Mouse (Mus musculus) lung, embryonic 14.5 days (tissue): Measurements from ENCODE around the gene Frem3. TPM values are rescaled to one million over a fixed set of nuclear protein-coding genes. Genes with fewer than 3 reads are reported as not detected.
"Not testable (repeated sequence)": the region's sequence is repeated elsewhere in the genome, so short reads cannot be mapped to it uniquely, and the experiment has no call there.

Experiments used
- ATAC-seq: fragments of 200-750 bp; cut with Nextera tagmentation; 2 replicates; pipeline ENCODE4 v1.8.0; 2017; ENCODE audit warnings: mild to moderate bottlenecking, moderate TSS enrichment, moderate library complexity; ENCODE audit not compliant: insufficient read depth
- DNase-seq: peaks from one replicate; pipeline ENCODE4 v3.0.0-alpha.2; 2015
- H3K27ac ChIP-seq: fragments of 300-500 bp; sonication (generic); 2 replicates; pipeline ENCODE4 v1.5.1; 2014; ENCODE audit warnings: low read depth, mild to moderate bottlenecking, moderate library complexity
- H3K27me3 ChIP-seq: fragments of 300-500 bp; sonication (generic); 2 replicates; pipeline ENCODE4 v1.6.1; 2014; ENCODE audit warnings: low read length, control low read depth; ENCODE audit not compliant: insufficient read depth
- H3K36me3 ChIP-seq: fragments of 300-500 bp; sonication (generic); 2 replicates; pipeline ENCODE4 v1.6.1; 2014; ENCODE audit warnings: control low read depth; ENCODE audit not compliant: insufficient read depth
- H3K4me1 ChIP-seq: fragments of 300-500 bp; sonication (generic); 2 replicates; pipeline ENCODE4 v1.6.1; 2014; ENCODE audit warnings: antibody characterized with exemption, control low read depth; ENCODE audit not compliant: insufficient read depth
- H3K4me2 ChIP-seq: fragments of 300-500 bp; sonication (generic); 2 replicates; pipeline ENCODE4 v1.6.1; 2014; ENCODE audit warnings: mild to moderate bottlenecking
- H3K4me3 ChIP-seq: fragments of 300-500 bp; sonication (generic); 2 replicates; pipeline ENCODE4 v1.5.1; 2014; ENCODE audit warnings: low read depth, low read length
- H3K9ac ChIP-seq: fragments of 300-500 bp; sonication (generic); 2 replicates; pipeline ENCODE4 v1.6.1; 2014
- H3K9me3 ChIP-seq: fragments of 300-500 bp; sonication (generic); 2 replicates; pipeline ENCODE4 v1.6.1; 2016; ENCODE audit warnings: low read depth, low read length, control low read depth
- CTCF ChIP-seq: IDR thresholded peaks from 2 replicates; pipeline ENCODE4 v1.5.1; 2016; ENCODE audit warnings: antibody characterized with exemption, low read depth
- WGBS: fragments of 180-500 bp; shearing (Covaris S2); extraction: QIAGEN DNeasy Blood & Tissue Kit; methylation state at CpG from one replicate; pipeline ENCODE4 v1.1.7; 2014; 5-methylcytosine and 5-hydroxymethylcytosine counted together
- polyA plus RNA-seq: library from polyadenylated mRNA; unstranded; fragments of >200 nt; fragmentation: Nextera tagmentation; extraction: Ambion mirVana; gene quantifications from 2 replicates; pipeline ENCODE4 v1.2.1, GENCODE M21; 2014

Gene Frem3
- polyA plus RNA-seq, 1 experiment from 2014 or later, result 0.11 TPM

GRCm38 (mm10) chr8:80710670-80711400, 100.0 kb downstream of the Frem3 start:
- peak; percentile 39; the same call in 1 of the 2 replicates for TF ChIP-seq CTCF
- H3K9ac ChIP-seq, result no peak overlapping the region
- H3K27ac ChIP-seq, result no peak overlapping the region
- no peaks in the 10 kb centered on the region for H3K4me1 ChIP-seq
- no peaks in the 10 kb centered on the region for H3K27me3 ChIP-seq
- 73% methylated on average over 4 of the region's 4 CpGs for WGBS
- no peak overlapping the region for H3K4me2 ChIP-seq
- ATAC-seq (no peak), DNase-seq (peak; percentile 57)
- no peak overlapping the region for H3K4me3 ChIP-seq
- H3K36me3 ChIP-seq, result peaks cover 82% of the 10 kb centered on the region
- no peaks in the 10 kb centered on the region for H3K9me3 ChIP-seq

- ATAC-seq (no peak), DNase-seq (no peak)
- Histone ChIP-seq H3K4me1 (no peaks in the 10 kb centered on the region), H3K36me3 (peaks cover 73% of the 10 kb centered on the region), H3K4me2 (no peak overlapping the region), H3K9me3 (no peaks in the 10 kb centered on the region), H3K4me3 (no peak overlapping the region), H3K27me3 (no peaks in the 10 kb centered on the region), H3K9ac (no peak overlapping the region), H3K27ac (no peak overlapping the region)
- WGBS, result 94% methylated on average over 1 of the region's 1 CpGs
- no peak for TF ChIP-seq CTCF
Observed at GRCm38 (mm10) chr8:80714461-80714860, 103.6 kb downstream of the Frem3 start.

DNA sequence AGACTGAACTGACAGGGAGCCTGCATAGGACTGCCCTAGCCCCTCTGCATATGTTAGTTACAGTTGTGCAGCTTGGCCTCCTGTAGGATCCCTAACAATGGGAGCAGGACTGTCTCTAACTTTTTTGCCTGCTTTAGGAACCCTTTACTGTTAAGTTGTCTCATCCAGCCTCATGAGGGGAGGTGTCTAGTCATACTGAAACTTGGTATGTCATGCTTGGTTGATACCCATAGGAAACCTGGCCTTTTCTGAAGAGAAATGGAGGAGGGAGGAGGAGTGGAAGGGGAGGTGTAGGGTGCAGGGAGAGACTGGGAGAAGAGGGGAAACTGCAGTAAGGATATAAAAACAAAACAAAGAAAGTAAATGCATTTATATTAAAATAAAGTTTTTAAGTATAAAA, 121.4 kb downstream of the Frem3 start:
- Histone ChIP-seq H3K4me3 (no peak overlapping the region), H3K9me3 (no peaks in the 10 kb centered on the region)
- TF ChIP-seq CTCF, result no peak

GRCm38 (mm10) chr8:80738046-80738387, 127.1 kb downstream of the Frem3 start:
- Histone ChIP-seq H3K9me3 (no peaks in the 10 kb centered on the region), H3K36me3 (peaks cover 25% of the 10 kb centered on the region), H3K4me1 (no peaks in the 10 kb centered on the region), H3K27me3 (no peaks in the 10 kb centered on the region), H3K4me2 (peak overlapping the region; percentile 84), H3K27ac (peak overlapping the region; percentile 99), H3K4me3 (peak overlapping the region; percentile 90), H3K9ac (peak overlapping the region; percentile 94)
- peak; percentile 32 for DNase-seq
- WGBS, result under 1% methylated on average over 5 of the region's 5 CpGs
- no peak for ATAC-seq
- TF ChIP-seq CTCF, result no peak

More for the DNA sequence above, 121.4 kb downstream of the Frem3 start:
- Histone ChIP-seq H3K4me1 (no peaks in the 10 kb centered on the region), H3K9ac (no peak overlapping the region), H3K27me3 (no peaks in the 10 kb centered on the region), H3K4me2 (no peak overlapping the region), H3K27ac (no peak overlapping the region), H3K36me3 (peaks cover 71% of the 10 kb centered on the region)
- DNase-seq, result no peak
- ATAC-seq, result no peak

- Histone ChIP-seq H3K36me3 (peaks cover 20% of the 10 kb centered on the region), H3K4me3 (peak overlapping the region; percentile 90), H3K27me3 (no peaks in the 10 kb centered on the region), H3K4me1 (no peaks in the 10 kb centered on the region), H3K4me2 (peak overlapping the region; percentile 84), H3K9me3 (no peaks in the 10 kb centered on the region), H3K27ac (peak overlapping the region; percentile 99), H3K9ac (peak overlapping the region; percentile 94)
- TF ChIP-seq CTCF, result no peak
- ATAC-seq (peak; percentile 70), DNase-seq (peak; percentile 68)
- WGBS, result under 1% methylated on average over 84 of the region's 84 CpGs
Observed at GRCm38 (mm10) chr8:80738388-80739154, 127.7 kb downstream of the Frem3 start.

GRCm38 (mm10) chr8:80739155-80739924, 128.5 kb downstream of the Frem3 start, which contains the start of gene Smarca5:
Gene Smarca5, minus strand, starts transcription at chr8:80739497.
- H3K27me3 ChIP-seq, H3K4me1 ChIP-seq, H3K9me3 ChIP-seq: not testable (repeated sequence)
- Histone ChIP-seq H3K9ac (peak within 1 kb of the TSS; percentile 94), H3K27ac (peak within 1 kb of the TSS; percentile 99), H3K36me3 (peaks cover 14% of the 10 kb centered on the region), H3K4me2 (peak within 1 kb of the TSS; percentile 84), H3K4me3 (peak within 1 kb of the TSS; percentile 90)
- 0 out of 2 replicates have a peak, but pooled peaks have one; percentile 20 for TF ChIP-seq CTCF
- ATAC-seq (peak; percentile 98), DNase-seq (peak; percentile 95)
- 1% methylated on average over 79 of the region's 91 CpGs for WGBS

- peak overlapping the region; percentile 90 for H3K4me3 ChIP-seq
- H3K27me3 ChIP-seq, result no peaks in the 10 kb centered on the region
- H3K36me3 ChIP-seq, result peaks cover 11% of the 10 kb centered on the region
- no peak for TF ChIP-seq CTCF
- H3K4me2 ChIP-seq, result peak overlapping the region; percentile 57
- peak overlapping the region; percentile 95 for H3K27ac ChIP-seq
- H3K9me3 ChIP-seq, result no peaks in the 10 kb centered on the region
- ATAC-seq, result peak; percentile 63
- no peak for DNase-seq
- WGBS, result 13% methylated on average over 14 of the region's 14 CpGs
- no peaks in the 10 kb centered on the region for H3K4me1 ChIP-seq
- peak overlapping the region; percentile 56 for H3K9ac ChIP-seq
Observed at GRCm38 (mm10) chr8:80739932-80740331, 129.1 kb downstream of the Frem3 start.

Other genes with a start within 250 kb of the Frem3 start
- 4.1 and 6.3 TPM in 2 replicates for gene Gypa, start 117.3 kb upstream of the Frem3 start, polyA plus RNA-seq
- gene Smarca5, start 128.4 kb downstream of the Frem3 start, polyA plus RNA-seq, result 103 and 106 TPM in 2 replicates